Mouse (Mus musculus) heart, embryonic 10.5 days (tissue): ENCODE measurements around the gene Lmbr1. TPM values are rescaled to one million over a fixed set of nuclear protein-coding genes. Genes with fewer than 3 reads are reported as not detected.

ENCODE experiments used
- DNase-seq: peaks from one replicate; pipeline ENCODE4 v3.0.0-alpha.2; 2017; ENCODE audit warnings: low spot score
- H3K27ac ChIP-seq: fragments of 300-500 bp; sonication (generic); 2 replicates; pipeline ENCODE4 v1.5.1; 2016; ENCODE audit warnings: mild to moderate bottlenecking
- H3K27me3 ChIP-seq: fragments of 300-500 bp; sonication (generic); 2 replicates; pipeline ENCODE4 v1.6.1; 2016; ENCODE audit warnings: mild to moderate bottlenecking; ENCODE audit not compliant: poor library complexity, insufficient read depth, severe bottlenecking
- H3K36me3 ChIP-seq: fragments of 300-500 bp; sonication (generic); 2 replicates; pipeline ENCODE4 v1.6.1; 2016; ENCODE audit warnings: mild to moderate bottlenecking, moderate library complexity
- H3K4me1 ChIP-seq: fragments of 300-500 bp; sonication (generic); 2 replicates; pipeline ENCODE4 v1.6.1; 2016; ENCODE audit warnings: mild to moderate bottlenecking
- H3K4me3 ChIP-seq: fragments of 300-500 bp; sonication (generic); 2 replicates; pipeline ENCODE4 v1.5.1; 2016; ENCODE audit warnings: mild to moderate bottlenecking, moderate library complexity
- H3K9me3 ChIP-seq: fragments of 300-500 bp; sonication (generic); 2 replicates; pipeline ENCODE4 v1.6.1; 2016; ENCODE audit warnings: mild to moderate bottlenecking, moderate library complexity
- WGBS: fragments of 180-500 bp; shearing (Covaris S2); methylation state at CpG from one replicate; pipeline ENCODE4 v1.1.7; 2016; 5-methylcytosine and 5-hydroxymethylcytosine counted together
- polyA plus RNA-seq: library from polyadenylated mRNA; unstranded; fragments of >200 nt; fragmentation: Nextera tagmentation; extraction: Ambion mirVana; gene quantifications from 2 replicates; pipeline ENCODE4 v1.2.1, GENCODE M21; 2016

The Lmbr1 gene
- polyA plus RNA-seq, 1 experiment from 2014 or later, result 8.2 TPM

DNA sequence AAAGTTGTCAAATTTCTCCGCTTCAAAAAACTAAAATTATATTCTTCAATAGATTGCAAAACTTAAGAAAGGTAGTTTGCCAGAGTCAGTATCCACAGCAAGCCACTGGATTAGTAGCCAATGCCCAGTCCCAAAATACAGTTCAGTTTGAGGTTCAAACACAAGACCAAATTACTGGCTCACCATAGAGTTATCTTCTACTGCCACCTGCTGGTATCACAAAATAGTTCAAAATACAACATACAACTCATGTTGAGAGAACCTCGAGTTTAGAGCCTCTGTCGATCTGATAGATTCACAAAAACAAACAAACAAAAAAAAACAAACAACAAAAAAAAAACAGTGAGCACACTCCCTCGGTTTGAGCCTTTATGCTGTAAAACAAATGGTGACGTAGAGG, 42.4 kb downstream of the Lmbr1 start:
- H3K36me3 ChIP-seq, result no peaks in the 10 kb centered on the region
- WGBS, result 50% methylated on average over 5 of the region's 5 CpGs
- no peaks in the 10 kb centered on the region for H3K9me3 ChIP-seq
- no peak overlapping the region for H3K27ac ChIP-seq
- no peak for DNase-seq
- H3K27me3 ChIP-seq, result no peaks in the 10 kb centered on the region
- no peaks in the 10 kb centered on the region for H3K4me1 ChIP-seq
- H3K4me3 ChIP-seq, result no peak overlapping the region

DNA sequence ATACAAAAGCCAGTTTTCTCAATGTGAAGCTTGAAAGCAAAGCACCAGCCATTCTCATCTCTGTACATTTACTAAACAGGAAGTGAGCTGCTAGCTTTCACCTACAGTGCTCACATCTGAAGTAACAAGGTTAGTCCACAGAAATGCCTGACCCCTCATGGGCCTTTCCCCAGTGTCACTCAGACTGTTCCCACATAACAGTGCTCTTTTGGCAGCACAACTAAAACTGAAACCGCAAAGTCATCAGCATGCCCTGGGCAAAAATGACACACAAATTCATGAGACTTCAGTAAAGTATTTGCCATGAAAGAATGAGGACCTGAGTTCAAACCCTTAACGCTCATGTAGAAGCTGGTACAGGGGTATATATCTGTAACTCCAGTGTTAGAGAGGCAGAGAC, 55.7 kb downstream of the Lmbr1 start:
- no peak for DNase-seq
- Histone ChIP-seq H3K4me3 (no peak overlapping the region), H3K9me3 (no peaks in the 10 kb centered on the region), H3K4me1 (no peaks in the 10 kb centered on the region), H3K36me3 (no peaks in the 10 kb centered on the region), H3K27ac (no peak overlapping the region), H3K27me3 (no peaks in the 10 kb centered on the region)
- 90% methylated on average over 2 of the region's 2 CpGs for WGBS

DNA sequence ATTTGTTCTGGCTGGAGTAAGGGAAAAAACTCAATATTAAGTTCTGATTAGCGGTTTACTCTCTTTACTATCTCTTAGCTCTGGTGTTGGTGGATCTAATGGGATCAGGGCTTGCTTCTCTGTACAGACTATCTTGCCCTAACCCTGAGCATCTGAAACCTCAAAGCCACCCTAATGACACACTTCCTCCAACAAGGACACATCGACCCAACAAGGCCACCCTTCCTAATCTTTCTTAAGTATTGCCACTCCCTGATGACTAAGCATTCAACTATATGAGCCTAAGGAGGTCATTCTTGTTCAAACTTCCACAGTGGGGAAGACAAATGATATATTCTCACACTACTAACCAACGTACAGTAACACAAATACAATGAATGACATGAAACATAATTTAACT, 69.0 kb downstream of the Lmbr1 start:
- WGBS, result 72% methylated on average over 3 of the region's 3 CpGs
- Histone ChIP-seq H3K27ac (no peak overlapping the region), H3K27me3 (no peaks in the 10 kb centered on the region), H3K4me3 (no peak overlapping the region), H3K9me3 (no peaks in the 10 kb centered on the region), H3K36me3 (peaks cover 4% of the 10 kb centered on the region; the same call in 1 of the 2 replicates), H3K4me1 (no peaks in the 10 kb centered on the region)
- no peak for DNase-seq

DNA sequence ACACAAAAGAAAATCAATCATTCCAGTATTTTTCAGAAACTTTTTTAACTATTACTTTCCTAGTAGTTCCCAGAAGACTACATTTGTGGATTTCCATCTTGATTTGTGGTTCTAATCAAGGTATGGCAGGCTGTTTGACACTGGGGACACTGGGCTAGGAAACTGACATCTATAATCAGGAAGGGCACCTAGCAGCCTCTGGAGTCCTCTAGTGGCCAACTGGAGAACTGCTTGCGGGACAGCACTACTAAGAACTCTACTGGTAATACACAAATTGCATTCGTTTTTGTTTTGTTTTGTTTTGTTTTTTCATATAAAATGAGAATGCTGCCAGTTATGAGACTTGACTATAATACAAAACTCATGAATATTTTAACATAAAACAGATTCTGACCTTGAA, 85.0 kb downstream of the Lmbr1 start:
- H3K4me1 ChIP-seq, result no peaks in the 10 kb centered on the region
- WGBS, result 20% methylated on average over 2 of the region's 2 CpGs

DNA sequence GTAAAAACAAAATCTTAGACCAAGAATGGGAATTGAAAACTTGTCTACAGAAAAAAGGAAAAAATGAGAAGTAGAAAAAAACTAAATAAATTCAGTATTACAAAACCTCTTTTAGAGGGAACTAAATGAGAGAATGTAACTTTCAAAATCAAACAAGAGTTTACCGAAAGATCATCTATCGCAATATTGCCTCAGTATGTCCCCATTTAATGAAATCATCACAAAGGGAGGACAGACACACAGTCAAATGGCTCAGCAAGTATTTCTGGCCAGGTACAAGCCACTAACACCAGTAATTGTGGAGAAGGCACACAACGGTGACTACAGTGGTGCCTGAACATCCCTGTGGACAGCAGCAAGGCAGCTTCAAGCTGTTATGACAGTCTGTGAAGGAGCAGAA, 88.1 kb downstream of the Lmbr1 start:
- Histone ChIP-seq H3K4me3 (no peak overlapping the region), H3K27ac (no peak overlapping the region), H3K36me3 (no peaks in the 10 kb centered on the region), H3K27me3 (no peaks in the 10 kb centered on the region), H3K9me3 (no peaks in the 10 kb centered on the region), H3K4me1 (no peaks in the 10 kb centered on the region)
- 89% methylated on average over 3 of the region's 3 CpGs for WGBS
- no peak for DNase-seq

More for the DNA sequence above, 85.0 kb downstream of the Lmbr1 start:
- peak; percentile 76 for DNase-seq
- Histone ChIP-seq H3K36me3 (no peaks in the 10 kb centered on the region), H3K27ac (no peak overlapping the region), H3K27me3 (no peaks in the 10 kb centered on the region), H3K9me3 (no peaks in the 10 kb centered on the region), H3K4me3 (no peak overlapping the region)

DNA sequence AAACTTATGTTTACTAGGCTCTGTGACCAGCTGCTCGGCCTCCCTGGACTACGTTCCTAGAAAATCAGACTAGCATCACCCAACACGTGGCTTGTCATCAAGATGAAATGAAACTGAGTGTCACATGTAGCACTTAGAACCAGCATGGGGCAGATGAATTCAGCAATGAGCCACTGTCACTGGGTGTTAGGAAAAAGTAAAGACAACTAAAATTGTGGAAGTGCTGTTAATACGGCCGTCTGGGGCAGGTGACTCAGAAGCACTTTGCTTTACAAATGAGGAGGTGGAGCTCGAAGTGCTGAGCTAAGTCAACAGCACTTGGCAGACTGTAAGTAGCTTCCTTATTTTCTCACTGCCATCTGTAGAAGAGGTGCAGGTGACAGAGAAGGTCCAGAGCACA, 88.5 kb downstream of the Lmbr1 start:
- 76% methylated on average over 6 of the region's 6 CpGs for WGBS
- H3K27me3 ChIP-seq, result no peaks in the 10 kb centered on the region

DNA sequence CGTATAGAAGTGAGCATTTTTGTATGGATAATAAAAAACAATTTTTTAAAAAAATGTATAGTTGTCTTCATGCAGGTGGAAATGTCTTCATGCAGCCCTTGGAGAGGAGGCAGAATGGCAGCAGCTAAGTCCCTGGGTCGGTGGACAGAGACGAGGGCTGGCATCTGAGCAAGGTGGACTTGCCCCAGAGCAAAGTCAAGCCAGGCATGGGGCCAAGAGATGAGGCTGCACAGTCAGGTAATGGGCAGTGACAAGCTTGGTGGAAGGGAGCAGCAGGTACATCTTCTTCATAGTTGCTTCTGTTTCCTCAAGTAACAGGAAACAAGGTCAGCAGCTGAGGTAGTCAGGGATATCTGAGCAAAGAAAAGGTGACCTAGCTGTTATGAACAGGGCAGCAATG, 97.1 kb downstream of the Lmbr1 start:
- no peaks in the 10 kb centered on the region for H3K36me3 ChIP-seq
- DNase-seq, result no peak
- H3K27ac ChIP-seq, result no peak overlapping the region
- 79% methylated on average over 3 of the region's 3 CpGs for WGBS
- H3K4me1 ChIP-seq, result no peaks in the 10 kb centered on the region
- H3K27me3 ChIP-seq, result no peaks in the 10 kb centered on the region
- no peaks in the 10 kb centered on the region for H3K9me3 ChIP-seq
- H3K4me3 ChIP-seq, result no peak overlapping the region

More for the DNA sequence above, 88.5 kb downstream of the Lmbr1 start:
- no peak for DNase-seq
- Histone ChIP-seq H3K36me3 (no peaks in the 10 kb centered on the region), H3K9me3 (no peaks in the 10 kb centered on the region), H3K4me3 (no peak overlapping the region), H3K27ac (no peak overlapping the region), H3K4me1 (no peaks in the 10 kb centered on the region)

DNA sequence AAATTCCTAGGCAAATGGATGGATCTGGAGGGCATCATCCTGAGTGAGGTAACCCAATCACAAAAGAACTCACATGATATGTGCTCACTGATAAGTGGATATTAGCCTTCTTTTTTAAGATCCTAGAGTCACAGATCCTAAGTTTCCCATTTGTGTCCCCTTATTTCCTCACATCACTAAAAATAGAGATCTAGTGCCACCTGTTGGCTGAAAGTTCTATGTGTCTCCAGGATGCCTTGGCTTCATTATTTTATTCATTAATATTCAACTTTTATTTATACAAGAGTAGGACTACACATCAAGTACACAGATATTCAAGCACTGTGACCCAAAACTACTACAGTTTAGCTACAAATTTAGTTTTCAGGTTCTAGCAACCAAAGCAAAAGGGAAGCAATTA, 103.4 kb downstream of the Lmbr1 start:
- no peaks in the 10 kb centered on the region for H3K27me3 ChIP-seq
- no peak for DNase-seq
- no peaks in the 10 kb centered on the region for H3K9me3 ChIP-seq
- no peak overlapping the region for H3K27ac ChIP-seq
- no peak overlapping the region for H3K4me3 ChIP-seq
- H3K4me1 ChIP-seq, result no peaks in the 10 kb centered on the region
- no peaks in the 10 kb centered on the region for H3K36me3 ChIP-seq

DNA sequence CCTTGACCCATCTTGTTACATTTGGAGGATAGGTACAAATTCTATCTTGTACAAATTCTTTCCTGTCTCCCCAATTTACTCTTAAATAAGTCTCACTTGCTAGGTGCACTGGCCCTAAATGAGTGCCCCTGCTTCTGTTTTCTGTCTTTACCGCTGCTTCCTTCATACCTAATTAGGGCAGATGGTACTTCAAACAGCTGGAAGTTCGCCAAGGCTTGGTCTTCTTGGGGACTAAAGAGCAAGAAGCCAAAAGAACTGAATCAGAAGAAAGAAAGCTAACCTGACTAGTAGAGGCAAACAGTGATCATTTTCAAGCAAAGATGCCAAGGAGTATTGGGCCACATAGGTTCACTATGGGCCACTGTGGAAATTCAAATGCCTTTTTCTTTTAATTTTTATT, 104.8 kb downstream of the Lmbr1 start:
- 72% methylated on average over 2 of the region's 2 CpGs for WGBS
- DNase-seq, result no peak
- no peaks in the 10 kb centered on the region for H3K9me3 ChIP-seq
- H3K4me1 ChIP-seq, result no peaks in the 10 kb centered on the region
- H3K27me3 ChIP-seq, result no peaks in the 10 kb centered on the region
- H3K4me3 ChIP-seq, result no peak overlapping the region
- H3K36me3 ChIP-seq, result no peaks in the 10 kb centered on the region
- no peak overlapping the region for H3K27ac ChIP-seq

DNA sequence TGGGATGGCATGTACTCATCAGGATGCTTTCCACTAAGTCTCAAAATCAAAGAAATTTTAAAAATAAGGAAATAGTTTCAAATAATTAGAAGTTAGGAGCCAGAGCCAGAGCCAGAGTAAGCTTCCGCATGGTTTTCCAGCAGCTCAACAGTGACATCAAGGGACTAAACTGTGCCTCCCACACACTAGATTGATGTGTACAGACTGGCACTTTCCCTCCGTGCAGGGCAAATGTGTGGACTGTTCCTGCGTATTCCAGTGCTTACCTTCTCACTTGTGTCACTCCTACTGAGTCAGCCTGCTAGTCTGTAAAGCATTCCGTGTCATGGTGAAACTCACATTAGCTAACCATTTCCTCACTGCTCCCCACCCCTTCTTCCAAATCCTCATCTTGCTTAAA, 107.3 kb downstream of the Lmbr1 start:
- Histone ChIP-seq H3K27ac (no peak overlapping the region), H3K4me1 (no peaks in the 10 kb centered on the region), H3K9me3 (no peaks in the 10 kb centered on the region), H3K27me3 (no peaks in the 10 kb centered on the region), H3K4me3 (no peak overlapping the region), H3K36me3 (no peaks in the 10 kb centered on the region)
- no peak for DNase-seq
- 64% methylated on average over 4 of the region's 4 CpGs for WGBS

DNA sequence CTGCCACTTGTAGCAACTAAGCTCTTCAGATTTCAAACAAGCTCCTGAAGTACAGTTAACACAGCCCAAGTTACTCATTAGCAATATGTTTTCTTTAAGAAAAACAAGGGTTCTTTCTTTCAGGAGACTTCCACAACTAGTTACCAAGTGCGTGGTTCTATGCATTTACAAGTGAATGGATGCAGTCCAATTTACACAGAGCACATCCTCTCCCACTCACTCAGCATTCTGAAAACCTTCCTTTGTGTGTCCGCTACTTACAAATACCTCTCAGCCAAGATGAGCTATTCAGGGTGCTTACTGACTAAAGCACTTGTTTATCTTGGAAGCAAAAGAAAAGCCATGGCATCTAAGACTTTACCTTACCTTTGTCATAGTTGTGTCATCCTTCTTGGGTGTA, 124.3 kb downstream of the Lmbr1 start:
- Histone ChIP-seq H3K36me3 (no peaks in the 10 kb centered on the region), H3K27me3 (no peaks in the 10 kb centered on the region), H3K4me3 (no peak overlapping the region), H3K27ac (no peak overlapping the region), H3K9me3 (no peaks in the 10 kb centered on the region), H3K4me1 (no peaks in the 10 kb centered on the region)
- whole genome bisulfite sequencing, result 62% methylated on average over 2 of the region's 2 CpGs
- DNase-seq, result no peak

DNA sequence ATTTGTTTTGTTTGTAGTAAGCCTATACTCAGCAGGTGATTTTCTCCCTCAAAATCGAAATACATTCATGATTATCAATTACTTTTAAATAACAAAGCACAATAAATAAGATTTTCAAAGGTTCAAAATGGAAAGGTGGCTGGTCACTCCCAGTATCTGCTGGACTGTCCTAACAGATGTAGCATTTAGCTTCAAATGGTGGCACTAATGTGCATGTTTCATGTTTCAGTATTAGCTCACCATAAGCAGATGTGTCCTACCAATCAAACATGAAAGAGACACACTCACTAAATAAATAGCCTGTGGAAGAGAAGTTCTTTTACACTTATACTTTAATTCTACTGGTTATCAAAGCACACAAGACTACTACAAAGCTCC, 126.7 kb downstream of the Lmbr1 start:
- Histone ChIP-seq H3K27me3 (no peaks in the 10 kb centered on the region), H3K27ac (no peak overlapping the region), H3K36me3 (no peaks in the 10 kb centered on the region), H3K4me1 (no peaks in the 10 kb centered on the region), H3K4me3 (no peak overlapping the region), H3K9me3 (no peaks in the 10 kb centered on the region)
- WGBS, result 82% methylated on average over 1 of the region's 1 CpGs
- DNase-seq, result no peak

DNA sequence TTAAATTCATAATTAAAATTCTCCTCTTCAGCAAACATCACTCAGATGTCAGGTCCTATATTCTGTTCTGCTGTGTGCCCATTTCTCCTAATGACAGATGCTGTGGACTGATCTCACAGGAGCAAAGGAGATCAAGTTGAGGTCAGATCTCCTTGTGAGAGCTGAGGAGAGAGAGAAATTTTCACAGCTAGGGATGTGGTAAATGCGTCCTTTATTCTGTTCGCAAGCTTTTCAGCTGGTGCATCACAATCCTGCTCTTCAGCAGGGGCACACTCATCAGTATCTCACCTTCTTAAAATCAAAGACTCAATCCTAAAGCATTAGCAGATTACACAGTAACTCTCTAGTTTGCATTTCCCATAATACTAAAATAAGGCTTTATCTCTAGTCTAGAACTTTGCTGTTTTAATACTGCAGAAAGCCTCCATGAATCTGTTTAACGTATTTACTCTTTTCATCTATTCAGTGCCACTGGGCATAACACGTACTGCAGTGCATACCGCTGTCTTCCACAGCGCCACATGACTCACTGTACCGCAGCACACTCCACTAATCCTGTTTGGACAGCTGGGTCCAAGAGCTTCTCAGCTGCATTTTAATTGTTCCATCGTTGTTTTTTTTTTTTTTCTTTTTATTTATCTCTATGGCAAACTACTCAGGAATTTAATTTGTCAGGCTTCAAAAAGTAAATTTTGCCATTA, 127.2 kb downstream of the Lmbr1 start:
- 76% methylated on average over 8 of the region's 8 CpGs for WGBS
- Histone ChIP-seq H3K9me3 (no peaks in the 10 kb centered on the region), H3K27ac (no peak overlapping the region), H3K36me3 (no peaks in the 10 kb centered on the region), H3K27me3 (no peaks in the 10 kb centered on the region), H3K4me3 (no peak overlapping the region), H3K4me1 (no peaks in the 10 kb centered on the region)
- no peak for DNase-seq

DNA sequence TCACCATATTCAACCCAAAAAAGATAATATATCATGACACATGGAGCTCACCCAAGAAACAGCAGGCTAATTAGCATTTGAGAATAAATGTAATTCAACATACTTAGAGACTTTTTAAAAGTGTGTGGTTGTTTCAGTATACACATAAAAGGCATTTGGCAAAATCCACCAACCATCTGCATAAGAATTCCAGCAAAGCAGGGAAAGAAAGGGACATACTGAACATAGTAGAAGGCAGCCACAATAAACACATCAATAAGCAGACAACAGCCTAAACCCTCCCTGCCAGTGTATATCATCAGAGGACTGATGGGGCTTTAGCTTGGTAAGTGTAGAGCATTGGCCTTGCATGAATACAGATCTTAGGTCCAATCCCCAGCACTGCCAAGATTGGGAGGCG, 133.4 kb downstream of the Lmbr1 start:
- Histone ChIP-seq H3K4me1 (no peaks in the 10 kb centered on the region), H3K36me3 (no peaks in the 10 kb centered on the region), H3K27ac (no peak overlapping the region), H3K4me3 (no peak overlapping the region), H3K9me3 (no peaks in the 10 kb centered on the region), H3K27me3 (no peaks in the 10 kb centered on the region)
- no CpG with 5 or more reads among the region's 1 CpGs for WGBS
- no peak for DNase-seq
